Mouse (Mus musculus): ENCODE measurements around the gene Olfr372. TPM values are rescaled to one million over a fixed set of nuclear protein-coding genes. Genes with fewer than 3 reads are reported as not detected.
"Not testable (repeated sequence)": the region's sequence is repeated elsewhere in the genome, so short reads cannot be mapped to it uniquely, and the experiment has no call there.

The Olfr372 gene
- total and polyA plus RNA-seq, 3 experiments, result not detected

DNA sequence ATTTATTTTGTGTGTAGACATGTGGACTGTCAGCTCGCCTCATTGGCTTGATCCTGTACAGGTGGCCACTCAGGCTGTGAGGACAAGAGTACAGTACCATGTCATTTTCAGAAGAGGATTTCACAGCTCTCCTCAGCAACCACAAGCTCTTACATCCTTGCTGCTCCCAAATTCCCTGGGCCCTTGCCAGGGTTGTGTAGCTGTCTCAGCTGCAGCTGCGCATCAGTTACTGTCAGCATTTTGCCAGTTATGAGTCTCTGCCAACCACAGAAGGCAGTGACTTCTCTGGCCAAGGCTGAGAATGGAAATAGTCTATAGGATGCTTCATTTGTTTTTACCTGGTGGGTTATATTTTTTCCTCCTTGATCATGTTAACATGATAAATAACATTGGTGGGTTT, 22.9 kb upstream of the Olfr372 start:
- H3K79me2 ChIP-seq (replicated peaks; ENCODE audit: control insufficient read depth, extremely low read depth, insufficient read depth, poor library complexity, severe bottlenecking), result no peaks in the 10 kb centered on the region
- in situ Hi-C loops (cut with MboI; ENCODE audit: low pct_ligation_motif_present, low pct_unique_long_range_greater_than_20kb, low sequenced_read_pairs) (loop anchor here (25.0 kb wide), 1 partner anchor 881 kb away; no protein-coding TSS in a partner anchor), dilution Hi-C loops (cut with MboI; ENCODE audit: extremely low pct_ligation_motif_present, extremely low pct_unique_long_range_greater_than_20kb, low sequenced_read_pairs) (no loop called here)
- H3K36me3 ChIP-seq (replicated peaks in 1 of 2; ENCODE audit: control insufficient read depth in 1 of 2, insufficient read depth in 1 of 2, low read length in 1 of 2), result no peaks in the 10 kb centered on the region
- peaks cover 6 to 28% of the 10 kb centered on the region in 2 experiments; a peak in 3 of 4 replicates for H3K4me1 ChIP-seq (ENCODE audit: control insufficient read depth in 1 of 2, insufficient read depth in 2 of 2)
- H3K4me2 ChIP-seq (ENCODE audit: insufficient read depth, low read depth, poor library complexity, severe bottlenecking), result no peak overlapping the region
- no peak overlapping the region for H3K27ac ChIP-seq (ENCODE audit: insufficient read depth, low read depth)
- no peak overlapping the region for H3K4me3 ChIP-seq (replicated peaks in 1 of 3; ENCODE audit: low read depth in 2 of 3, low read length in 2 of 3, poor library complexity in 1 of 3)
- TF ChIP-seq NRF1 (IDR thresholded peaks at IDR 0.05; ENCODE audit: low read depth, low read length), result 0 out of 2 replicates have a peak, but pooled peaks have one; percentile 13
- TF ChIP-seq POLR2A (IDR thresholded peaks at IDR 0.05; ENCODE audit: low read depth, low read length), result no peak
- no peaks in the 10 kb centered on the region for H3K9me3 ChIP-seq (replicated peaks; ENCODE audit: low read length)
- DNase-seq (ENCODE audit: extremely low read depth), result no peak
- H3K27me3 ChIP-seq (replicated peaks), result no peaks in the 10 kb centered on the region
- no peak overlapping the region for H3K9ac ChIP-seq (ENCODE audit: insufficient read depth, low read depth)

DNA sequence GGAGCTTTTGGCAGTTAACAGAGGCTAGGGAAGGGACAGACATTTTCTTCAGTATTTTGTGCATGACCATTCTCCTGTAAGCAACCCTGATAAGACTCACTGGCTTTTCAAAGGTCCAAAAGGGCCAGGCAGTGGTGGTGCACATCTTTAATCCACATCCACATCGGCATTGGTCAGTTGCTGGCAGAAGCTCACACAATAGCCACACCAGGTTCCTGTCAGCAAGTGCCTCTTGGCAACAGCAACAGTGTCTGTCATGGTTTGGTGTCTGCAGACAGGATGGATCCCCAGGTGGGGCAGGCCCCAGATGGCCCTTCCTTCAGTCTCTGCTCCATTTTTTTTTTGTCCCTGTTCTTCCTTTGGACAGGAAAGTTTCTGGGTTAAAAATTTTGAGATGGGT, 22.0 kb upstream of the Olfr372 start:
- H3K9ac ChIP-seq (ENCODE audit: insufficient read depth, low read depth); H3K36me3 ChIP-seq (replicated peaks in 1 of 2; ENCODE audit: control insufficient read depth in 1 of 2, insufficient read depth in 1 of 2, low read length in 1 of 2); H3K27me3 ChIP-seq (replicated peaks); H3K79me2 ChIP-seq (replicated peaks; ENCODE audit: control insufficient read depth, extremely low read depth, insufficient read depth, poor library complexity, severe bottlenecking); H3K4me2 ChIP-seq (ENCODE audit: insufficient read depth, low read depth, poor library complexity, severe bottlenecking); dilution Hi-C loops (cut with MboI; ENCODE audit: extremely low pct_ligation_motif_present, extremely low pct_unique_long_range_greater_than_20kb, low sequenced_read_pairs); H3K9me3 ChIP-seq (replicated peaks; ENCODE audit: low read length); DNase-seq (ENCODE audit: extremely low read depth); H3K27ac ChIP-seq (ENCODE audit: insufficient read depth, low read depth); H3K4me3 ChIP-seq (replicated peaks in 1 of 3; ENCODE audit: low read depth in 2 of 3, low read length in 2 of 3, poor library complexity in 1 of 3): not testable (repeated sequence)
- in situ Hi-C loops (cut with MboI; ENCODE audit: low pct_ligation_motif_present, low pct_unique_long_range_greater_than_20kb, low sequenced_read_pairs), result loop anchor here (25.0 kb wide), 1 partner anchor 882 kb away; no protein-coding TSS in a partner anchor
- H3K4me1 ChIP-seq (ENCODE audit: control insufficient read depth in 1 of 2, insufficient read depth in 2 of 2), result peaks cover 6 to 20% of the 10 kb centered on the region in 2 experiments; a peak in 3 of 4 replicates

DNA sequence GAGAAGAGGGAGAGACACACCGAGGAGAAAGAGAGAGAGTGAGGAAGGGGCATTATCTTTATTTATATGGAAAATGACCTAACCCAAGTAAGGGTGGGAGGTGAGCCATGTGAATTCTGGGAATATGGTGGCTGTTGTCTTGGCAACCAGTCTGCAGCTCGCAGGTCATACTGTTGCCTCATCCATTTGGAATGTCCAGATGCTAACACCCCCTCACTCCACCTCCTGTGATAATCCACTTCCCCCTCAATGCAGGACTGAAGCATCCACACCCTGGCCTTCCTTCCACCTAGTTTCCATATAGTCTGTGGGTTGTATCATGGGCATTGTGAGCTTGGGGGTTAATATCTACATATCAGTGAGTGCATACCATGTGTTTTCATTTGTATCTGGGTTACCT, 21.2 kb upstream of the Olfr372 start:
- no peak for TF ChIP-seq CHD2 (IDR thresholded peaks at IDR 0.05; ENCODE audit: low read length)
- in situ Hi-C loops (cut with MboI; ENCODE audit: low pct_ligation_motif_present, low pct_unique_long_range_greater_than_20kb, low sequenced_read_pairs), result loop anchor here (25.0 kb wide), 1 partner anchor 883 kb away; no protein-coding TSS in a partner anchor
- Histone ChIP-seq H3K4me1 (ENCODE audit: control insufficient read depth in 1 of 2, insufficient read depth in 2 of 2) (peaks cover 6 to 20% of the 10 kb centered on the region in 2 experiments; a peak in 3 of 4 replicates), H3K4me3 (replicated peaks in 1 of 3; ENCODE audit: low read depth in 2 of 3, low read length in 2 of 3, poor library complexity in 1 of 3) (no peak overlapping the region), H3K36me3 (replicated peaks in 1 of 2; ENCODE audit: control insufficient read depth in 1 of 2, insufficient read depth in 1 of 2, low read length in 1 of 2) (no peaks in the 10 kb centered on the region), H3K9me3 (replicated peaks; ENCODE audit: low read length) (no peaks in the 10 kb centered on the region), H3K27me3 (replicated peaks) (no peaks in the 10 kb centered on the region), H3K79me2 (replicated peaks; ENCODE audit: control insufficient read depth, extremely low read depth, insufficient read depth, poor library complexity, severe bottlenecking) (no peaks in the 10 kb centered on the region), H3K27ac (ENCODE audit: insufficient read depth, low read depth) (no peak overlapping the region), H3K4me2 (ENCODE audit: insufficient read depth, low read depth, poor library complexity, severe bottlenecking) (no peak overlapping the region), H3K9ac (ENCODE audit: insufficient read depth, low read depth) (no peak overlapping the region)
- dilution Hi-C loops (cut with MboI; ENCODE audit: extremely low pct_ligation_motif_present, extremely low pct_unique_long_range_greater_than_20kb, low sequenced_read_pairs), result no loop called here
- DNase-seq (ENCODE audit: extremely low read depth), result no peak

GRCm38 (mm10) chr8:72024886-72025285, 16.1 kb upstream of the Olfr372 start:
- H3K27me3 ChIP-seq (replicated peaks); H3K36me3 ChIP-seq (replicated peaks in 1 of 2; ENCODE audit: control insufficient read depth in 1 of 2, insufficient read depth in 1 of 2, low read length in 1 of 2); dilution Hi-C loops (cut with MboI; ENCODE audit: extremely low pct_ligation_motif_present, extremely low pct_unique_long_range_greater_than_20kb, low sequenced_read_pairs); H3K4me2 ChIP-seq (ENCODE audit: insufficient read depth, low read depth, poor library complexity, severe bottlenecking); DNase-seq (ENCODE audit: extremely low read depth); H3K4me3 ChIP-seq (replicated peaks in 1 of 3; ENCODE audit: low read depth in 2 of 3, low read length in 2 of 3, poor library complexity in 1 of 3); H3K4me1 ChIP-seq (ENCODE audit: control insufficient read depth in 1 of 2, insufficient read depth in 2 of 2); H3K79me2 ChIP-seq (replicated peaks; ENCODE audit: control insufficient read depth, extremely low read depth, insufficient read depth, poor library complexity, severe bottlenecking); H3K9me3 ChIP-seq (replicated peaks; ENCODE audit: low read length); H3K27ac ChIP-seq (ENCODE audit: insufficient read depth, low read depth); H3K9ac ChIP-seq (ENCODE audit: insufficient read depth, low read depth): not testable (repeated sequence)
- in situ Hi-C loops (cut with MboI; ENCODE audit: low pct_ligation_motif_present, low pct_unique_long_range_greater_than_20kb, low sequenced_read_pairs), result loop anchor here (25.0 kb wide), 1 partner anchor 888 kb away; no protein-coding TSS in a partner anchor

Data from CH12.LX (cell line).